Mouse (Mus musculus): ENCODE results near the gene Nup107.

DNA sequence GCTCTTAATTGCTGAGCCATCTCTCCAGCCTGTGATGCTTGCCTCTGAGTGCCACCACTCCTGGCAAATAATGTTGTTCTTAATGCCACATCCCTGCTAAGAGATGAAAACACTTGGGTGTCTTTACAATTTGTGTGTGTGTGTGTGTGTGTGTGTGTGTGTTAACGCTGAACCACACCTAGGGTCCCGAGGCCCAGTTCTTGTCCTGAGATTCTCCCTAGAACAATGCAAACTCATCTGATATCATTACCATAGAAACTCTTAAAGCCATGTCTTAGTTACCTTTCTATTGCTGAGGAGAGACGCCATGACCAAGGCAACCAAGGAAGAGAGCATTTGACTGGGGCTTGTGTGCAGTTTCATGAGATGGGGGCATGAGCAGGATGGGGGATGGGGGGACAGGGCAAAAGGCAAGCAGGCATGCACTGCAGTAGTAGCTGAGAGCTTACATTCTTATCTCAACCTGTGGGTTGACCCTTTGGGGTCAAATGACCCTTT, 78.4 kb downstream of the Nup107 start:
- no peak for TF ChIP-seq POLR2A (IDR thresholded peaks at IDR 0.05; ENCODE audit: insufficient read depth, low read length)
- TF ChIP-seq CTCF (IDR thresholded peaks at IDR 0.05; ENCODE audit: low read depth, low read length) = no peak
